Mouse (Mus musculus): Measurements from ENCODE around the gene Olfr1211. TPM values are rescaled to one million over a fixed set of nuclear protein-coding genes. Genes with fewer than 3 reads are reported as not detected.

Gene Olfr1211
- total RNA-seq (2021), result not detected
- long read RNA-seq, experiment 1, result 0 reads
- long read RNA-seq, experiment 2, result 0 reads

GRCm38 (mm10) chr2:88938011-88938410 lies at the start of gene Olfr1211:
Olfr1211 (minus strand) TSS chr2:88938111.
- Histone ChIP-seq H3K4me3 (no peak within 1 kb of the TSS), H3K27ac (no peak within 1 kb of the TSS)
- intact Hi-C loops (cut with DNase I), result no loop called here
- DNase-seq, result no peak
- TF ChIP-seq CTCF (IDR thresholded peaks at IDR 0.05), result no peak

GRCm38 (mm10) chr2:88980181-88980580 lies 42.3 kb upstream of the Olfr1211 start, which contains the start of gene Gm13762:
Gm13762 (minus strand) TSS chr2:88980281.
- no peak for DNase-seq
- no peak for TF ChIP-seq CTCF (IDR thresholded peaks at IDR 0.05)
- Histone ChIP-seq H3K4me3 (no peak within 1 kb of the TSS), H3K27ac (no peak within 1 kb of the TSS)
- intact Hi-C loops (cut with DNase I), result no loop called here

GRCm38 (mm10) chr2:88953669-88954068 lies 15.8 kb upstream of the Olfr1211 start, which contains the start of gene Olfr1212:
Olfr1212 (plus strand) TSS chr2:88953969.
- TF ChIP-seq CTCF (IDR thresholded peaks at IDR 0.05), result no peak
- Histone ChIP-seq H3K4me3 (no peak within 1 kb of the TSS), H3K27ac (no peak within 1 kb of the TSS)
- DNase-seq, result no peak
- intact Hi-C loops (cut with DNase I), result no loop called here

GRCm38 (mm10) chr2:88915057-88915456 lies 22.9 kb downstream of the Olfr1211 start, which contains the start of gene Olfr1209:
Olfr1209 (minus strand) TSS chr2:88915157.
- DNase-seq, result no peak
- intact Hi-C loops (cut with DNase I), result no loop called here
- TF ChIP-seq CTCF (IDR thresholded peaks at IDR 0.05), result no peak
- H3K4me3 ChIP-seq, result no peak within 1 kb of the TSS
- no peak within 1 kb of the TSS for H3K27ac ChIP-seq

- no peak within 1 kb of the TSS for H3K4me3 ChIP-seq
- no peak for TF ChIP-seq CTCF (IDR thresholded peaks at IDR 0.05)
- no peak for DNase-seq
- H3K27ac ChIP-seq, result no peak within 1 kb of the TSS
- intact Hi-C loops (cut with DNase I), result no loop called here
Observed at GRCm38 (mm10) chr2:88902211-88902610, 35.7 kb downstream of the Olfr1211 start, which contains the start of gene Olfr1208. Olfr1208 (minus strand) TSS chr2:88902311.

Other genes with a start within 250 kb of the Olfr1211 start
- gene Olfr1195, start 248.9 kb downstream of the Olfr1211 start, total RNA-seq (2021), result not detected
- gene Olfr1196, start 233.5 kb downstream of the Olfr1211 start, total RNA-seq (2021), result not detected
- gene Olfr1197, start 205.7 kb downstream of the Olfr1211 start, total RNA-seq (2021), result not detected
- not detected for gene Olfr1198, start 186.7 kb downstream of the Olfr1211 start, total RNA-seq (2021)
- not detected for gene Olfr1199, start 177.6 kb downstream of the Olfr1211 start, total RNA-seq (2021)
- not detected for gene Olfr1200, start 167.6 kb downstream of the Olfr1211 start, total RNA-seq (2021)
- gene Olfr1201, start 145.1 kb downstream of the Olfr1211 start, total RNA-seq (2021), result not detected
- not detected for gene Olfr1202, start 123.6 kb downstream of the Olfr1211 start, total RNA-seq (2021)
- not detected for gene Olfr1205, start 108.4 kb downstream of the Olfr1211 start, total RNA-seq (2021)
- gene Olfr1204, start 88.8 kb downstream of the Olfr1211 start, total RNA-seq (2021), result not detected
- not detected for gene Olfr1206, start 74.9 kb downstream of the Olfr1211 start, total RNA-seq (2021)
- not detected for gene Olfr1208, start 35.8 kb downstream of the Olfr1211 start, total RNA-seq (2021)
- not detected for gene Olfr1209, start 23.0 kb downstream of the Olfr1211 start, total RNA-seq (2021)
- not detected for gene Olfr1212, start 15.9 kb upstream of the Olfr1211 start, total RNA-seq (2021)
- not detected for gene Gm13762, start 42.2 kb upstream of the Olfr1211 start, total RNA-seq (2021)
- gene Olfr1214, start 54.5 kb upstream of the Olfr1211 start, total RNA-seq (2021), result not detected
- not detected for gene Olfr1215, start 68.9 kb upstream of the Olfr1211 start, total RNA-seq (2021)
- not detected for gene Olfr1216, start 80.2 kb upstream of the Olfr1211 start, total RNA-seq (2021)
- not detected for gene Olfr1217, start 94.0 kb upstream of the Olfr1211 start, total RNA-seq (2021)
- not detected for gene Olfr1218, start 123.1 kb upstream of the Olfr1211 start, total RNA-seq (2021)
- not detected for gene Olfr1219, start 145.4 kb upstream of the Olfr1211 start, total RNA-seq (2021)
- not detected for gene Olfr1220, start 168.7 kb upstream of the Olfr1211 start, total RNA-seq (2021)
- gene Olfr1221, start 179.2 kb upstream of the Olfr1211 start, total RNA-seq (2021), result not detected
- not detected for gene Olfr1222, start 194.9 kb upstream of the Olfr1211 start, total RNA-seq (2021)
- not detected for gene Olfr1223, start 213.4 kb upstream of the Olfr1211 start, total RNA-seq (2021)
- gene Olfr1224-ps1, start 226.0 kb upstream of the Olfr1211 start, total RNA-seq (2021), result not detected
- gene Olfr1225, start 236.6 kb upstream of the Olfr1211 start, total RNA-seq (2021), result not detected

Measured in gastrocnemius, adult 2 months (tissue).